In the genomic region with DNA sequence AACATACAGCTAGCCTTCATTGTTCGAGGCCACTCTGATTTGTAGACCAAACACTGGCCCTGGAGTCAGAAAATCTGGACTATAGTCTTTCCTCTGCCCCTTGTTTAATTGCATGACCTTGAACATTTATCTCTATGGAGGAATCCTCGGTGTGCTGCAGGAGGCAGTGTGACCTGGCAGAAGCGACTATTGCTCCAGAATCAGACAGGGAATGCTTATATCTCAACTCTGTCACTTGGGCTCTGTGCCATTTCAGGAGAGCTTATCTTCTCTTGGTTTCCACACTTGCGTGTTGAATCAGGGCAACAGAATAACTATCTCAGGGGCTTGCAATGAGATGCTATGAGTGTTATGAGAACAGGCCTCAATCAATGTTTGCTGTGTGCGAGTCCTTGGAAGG, we compare ENCODE assay signal across 30 mouse cellular contexts. TPM values are rescaled to one million over a fixed set of nuclear protein-coding genes. Genes with fewer than 3 reads are reported as not detected.
"Had no signal": no experiment of that assay in that cellular context is flagged by ENCODE, and none has a peak within 500 bp of the region (broad histone marks: within the 10 kb centered on the region; RNA-seq: fewer than 3 reads in every experiment).

No protein-coding gene starts in this region.

- H3K4me3 ChIP-seq: layer of hippocampus, adult 2 months; limb, embryonic 10.5 days; limb, embryonic 13.5 days; liver, embryonic 12.5 days; liver, embryonic 15.5 days; lung, embryonic 15.5 days; megakaryocyte, embryonic 14.5 days; midbrain, embryonic 10.5 days; midbrain, embryonic 13.5 days; myocyte; neural tube, embryonic 13.5 days had no signal

- H3K27ac ChIP-seq: layer of hippocampus, adult 2 months; limb, embryonic 10.5 days; limb, embryonic 13.5 days; liver, embryonic 12.5 days; liver, embryonic 15.5 days; lung, embryonic 15.5 days; midbrain, embryonic 10.5 days; midbrain, embryonic 13.5 days; neural tube, embryonic 13.5 days had no signal

- H3K9ac ChIP-seq: limb, embryonic 13.5 days; liver, embryonic 12.5 days; liver, embryonic 15.5 days; lung, embryonic 15.5 days; midbrain, embryonic 13.5 days; neural tube, embryonic 13.5 days had no signal

- H3K4me1 ChIP-seq: limb, embryonic 10.5 days; liver, embryonic 12.5 days; liver, embryonic 15.5 days; megakaryocyte, embryonic 14.5 days; midbrain, embryonic 10.5 days; midbrain, embryonic 13.5 days; neural tube, embryonic 13.5 days had no signal

- ATAC-seq: liver, embryonic 12.5 days; midbrain, embryonic 13.5 days; midbrain, embryonic 16.5 days had no signal

- H3K27me3 ChIP-seq: limb, embryonic 13.5 days; liver, embryonic 12.5 days; liver, embryonic 15.5 days; lung, embryonic 15.5 days; midbrain, embryonic 13.5 days; neural tube, embryonic 13.5 days had no signal

- H3K4me2 ChIP-seq: limb, embryonic 13.5 days; liver, embryonic 12.5 days; liver, embryonic 15.5 days; lung, embryonic 15.5 days; midbrain, embryonic 13.5 days; neural tube, embryonic 13.5 days had no signal

- DNase-seq: kidney, adult 8-10 months; kidney, postnatal 25 days; layer of hippocampus, adult 9-11 months; liver; lung, adult 18-20 months; lung, postnatal 10 days; lung, postnatal 36 days; thymus, adult 18-20 months; thymus, postnatal 36 days had no signal

- H3K36me3 ChIP-seq: limb, embryonic 10.5 days; limb, embryonic 13.5 days; liver, embryonic 12.5 days; liver, embryonic 15.5 days; lung, embryonic 15.5 days; midbrain, embryonic 10.5 days; midbrain, embryonic 13.5 days; neural tube, embryonic 13.5 days had no signal

- H3K9me3 ChIP-seq: limb, embryonic 10.5 days; limb, embryonic 13.5 days; liver, embryonic 12.5 days; liver, embryonic 15.5 days; lung, embryonic 15.5 days; megakaryocyte, embryonic 14.5 days; midbrain, embryonic 10.5 days; midbrain, embryonic 13.5 days; neural tube, embryonic 13.5 days had no signal

RNA-seq across cellular contexts. Expression of gene Plac1, which starts 38.3 kb away (rescaled TPM):
- total RNA-seq: layer of hippocampus, adult 2 months; layer of hippocampus, postnatal 25 days; left cerebral cortex, adult 18-20 months; left cerebral cortex, postnatal 25 days; monocyte, adult 5-6 weeks; neutrophil, adult 5-6 weeks had no signal
- polyA plus RNA-seq: large intestine, adult 2 months; midbrain, embryonic 16.5 days; small intestine, adult 2 months; spleen, adult 2 months; urinary bladder, adult 2 months had no signal
